Mouse (Mus musculus) spleen, adult 18-20 months (tissue): ENCODE results near the gene Rnf168.
A peak's percentile ranks its signal among the peaks of the same experiment; 100 is the strongest.
"Not testable (repeated sequence)": the region's sequence is repeated elsewhere in the genome, so short reads cannot be mapped to it uniquely, and the experiment has no call there.

ENCODE experiments used
- DNase-seq, 2 experiments: peaks; one replicate each; pipeline ENCODE4 v3.0.0; 2022; ENCODE audit warnings: mixed read lengths in 2 of 2

The Rnf168 gene

GRCm38 (mm10) chr16:32277308-32278256 is at the start of gene Rnf168:
Gene Rnf168, plus strand, starts transcription at chr16:32277459.
- peak; percentile 71 to 79 for DNase-seq

DNA sequence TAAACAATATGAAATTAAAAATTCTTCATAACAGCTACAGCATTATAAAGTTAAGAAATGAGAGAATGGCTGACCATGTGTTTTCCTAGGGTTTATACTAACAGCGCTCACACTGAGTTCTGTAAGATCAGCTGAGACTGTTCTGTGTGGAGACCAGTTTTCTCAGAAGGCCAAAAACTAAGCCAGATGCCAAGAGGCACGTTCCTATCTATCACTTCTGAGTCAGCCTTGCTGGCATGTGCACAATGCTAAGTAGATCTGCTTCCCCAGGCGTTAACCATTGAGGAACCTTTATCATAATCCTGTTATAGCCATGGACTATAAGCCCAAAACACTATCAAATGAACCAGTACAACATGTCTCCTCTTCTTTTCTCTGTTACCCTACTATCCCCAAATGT is 45.2 kb upstream of the Rnf168 start:
- not testable (repeated sequence) for DNase-seq

GRCm38 (mm10) chr16:32237930-32238680 is 39.2 kb upstream of the Rnf168 start:
- no peak for DNase-seq

- DNase-seq = no peak
These were observed 37.6 kb upstream of the Rnf168 start for GRCm38 (mm10) chr16:32239428-32240312.

- no peak for DNase-seq
These were observed 33.4 kb upstream of the Rnf168 start for GRCm38 (mm10) chr16:32243901-32244300.

GRCm38 (mm10) chr16:32246351-32246791 is 30.9 kb upstream of the Rnf168 start:
- peak; percentile 41 to 47 for DNase-seq

- DNase-seq = peak; percentile 93 to 96
These were observed 30.3 kb upstream of the Rnf168 start, which contains the start of the genes Fbxo45 and Wdr53 for GRCm38 (mm10) chr16:32246952-32247370. Gene Fbxo45, minus strand, starts transcription at chr16:32247158. Gene Wdr53, plus strand, starts transcription at chr16:32247227.

- DNase-seq = peak in 1 of 2 experiments; percentile 54
These were observed 13.0 kb upstream of the Rnf168 start for GRCm38 (mm10) chr16:32264225-32264624.

- DNase-seq = no peak
These were observed 6.0 kb upstream of the Rnf168 start, which contains the start of gene Smco1 for GRCm38 (mm10) chr16:32271291-32271690. Gene Smco1, plus strand, starts transcription at chr16:32271468.

- no peak for DNase-seq
These were observed 3.9 kb upstream of the Rnf168 start for GRCm38 (mm10) chr16:32273338-32273737.

GRCm38 (mm10) chr16:32275041-32275440 is 2.2 kb upstream of the Rnf168 start:
- no peak for DNase-seq

DNA sequence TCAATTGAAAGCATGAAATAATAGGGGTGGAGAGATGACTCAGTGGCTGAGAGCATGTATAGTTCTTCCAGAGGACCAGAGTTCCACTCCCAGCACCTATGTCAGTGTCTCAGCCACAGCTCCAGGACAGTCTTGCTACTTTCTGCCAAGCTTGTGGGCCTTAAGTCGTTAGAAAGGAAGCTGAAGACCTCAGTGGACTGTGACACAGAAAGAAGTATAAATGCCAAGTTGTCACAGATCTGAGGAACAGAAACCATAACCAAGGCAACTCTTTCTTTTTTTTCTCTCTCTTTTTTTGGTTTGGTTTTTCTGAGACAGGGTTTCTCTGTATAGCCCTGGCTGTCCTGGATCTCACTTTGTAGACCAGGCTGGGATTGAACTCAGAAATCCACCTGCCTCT is 1.4 kb upstream of the Rnf168 start:
- no peak for DNase-seq

- DNase-seq = no peak
These were observed 1.1 kb downstream of the Rnf168 start for GRCm38 (mm10) chr16:32278396-32278795.

- no peak for DNase-seq
These were observed 3.0 kb downstream of the Rnf168 start for GRCm38 (mm10) chr16:32280211-32280610.

DNA sequence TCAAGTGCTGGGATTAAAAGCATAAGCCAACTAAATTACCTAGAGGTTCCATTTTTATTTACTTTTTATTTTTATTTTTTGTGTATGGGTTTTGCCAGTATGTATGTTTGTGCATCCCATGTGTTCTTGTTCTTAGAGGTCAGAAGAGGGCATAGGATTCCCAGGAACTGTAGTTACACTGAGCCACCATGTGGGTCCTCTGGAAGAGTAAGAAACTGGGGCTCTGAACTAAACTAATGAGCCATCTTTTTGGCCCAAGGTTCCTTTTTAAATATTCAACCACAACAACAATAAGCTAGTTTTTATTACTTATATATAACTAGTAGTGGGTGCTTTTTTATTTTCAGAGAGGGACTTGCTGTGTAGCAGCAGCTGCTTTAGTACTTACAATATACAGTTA is 5.3 kb downstream of the Rnf168 start:
- DNase-seq = no peak

DNA sequence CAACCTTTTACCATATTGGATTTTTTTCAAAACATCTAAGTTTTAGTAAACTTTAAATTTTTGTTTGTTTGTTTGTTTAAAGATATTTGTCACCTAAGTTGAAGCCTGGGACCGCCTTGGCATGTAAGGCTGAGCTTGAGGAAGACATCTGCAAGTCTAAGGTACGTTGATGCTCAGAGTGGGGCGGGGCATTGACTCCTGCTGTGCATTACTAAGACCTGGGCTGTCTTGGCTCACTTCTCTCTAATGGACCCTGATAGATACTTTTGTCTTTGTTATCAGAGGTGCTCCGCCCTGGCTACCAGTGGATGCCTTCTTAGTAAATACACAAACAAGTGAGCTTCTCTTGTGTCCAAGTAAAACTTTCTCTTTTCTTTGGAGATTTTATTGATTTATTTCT is 14.6 kb downstream of the Rnf168 start:
- no peak for DNase-seq

DNA sequence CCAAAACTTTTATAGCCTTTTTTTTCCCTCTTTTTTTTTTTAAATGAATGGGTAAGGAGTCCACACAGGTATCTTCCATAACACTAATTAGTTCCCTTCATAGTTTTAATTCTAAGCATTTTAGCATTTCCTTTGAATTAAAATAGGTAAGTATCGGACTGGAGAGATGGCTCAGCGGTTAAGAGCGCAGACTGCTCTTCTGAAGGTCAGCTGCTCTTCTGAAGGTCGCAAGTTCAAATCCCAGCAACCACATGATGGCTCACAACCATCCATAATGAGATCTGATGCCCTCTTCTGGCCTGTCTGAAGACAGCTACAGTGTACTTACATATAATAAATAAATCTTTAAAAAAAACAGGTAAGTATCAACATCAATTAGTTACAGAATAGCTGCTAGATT is 22.4 kb downstream of the Rnf168 start:
- DNase-seq = not testable (repeated sequence)

- DNase-seq = no peak
These were observed 25.8 kb downstream of the Rnf168 start for GRCm38 (mm10) chr16:32303046-32303445.

- no peak for DNase-seq
These were observed 26.6 kb downstream of the Rnf168 start for GRCm38 (mm10) chr16:32303886-32304285.

GRCm38 (mm10) chr16:32311970-32312369 is 34.7 kb downstream of the Rnf168 start:
- DNase-seq = no peak

GRCm38 (mm10) chr16:32312386-32312785 is 35.1 kb downstream of the Rnf168 start:
- no peak for DNase-seq

GRCm38 (mm10) chr16:32312859-32313258 is 35.6 kb downstream of the Rnf168 start:
- no peak for DNase-seq
